Comparison of ENCODE assay signal across 29 mouse cellular contexts in genomic region chr5:130411516-130411915, GRCm38 (mm10). TPM values are rescaled to one million over a fixed set of nuclear protein-coding genes. Genes with fewer than 3 reads are reported as not detected.
DNase-seq lines count a peak whose midpoint lies in the region; ATAC-seq and TF ChIP-seq lines count a peak whose summit lies in the region.
"Had no signal": no experiment of that assay in that cellular context is flagged by ENCODE, and none has a peak within 500 bp of the region (broad histone marks: within the 10 kb centered on the region; RNA-seq: fewer than 3 reads in every experiment).

No protein-coding gene starts in this region.

- H3K27me3 ChIP-seq in forebrain, postnatal 0 days (ENCODE audit: insufficient read depth, low read length) = no peaks in the 10 kb centered on the region
- no peaks in the 10 kb centered on the region for H3K27me3 ChIP-seq in forebrain, embryonic 13.5 days
- no peaks in the 10 kb centered on the region for H3K27me3 ChIP-seq in midbrain, embryonic 10.5 days (ENCODE audit: low read depth, poor library complexity, severe bottlenecking)
- no peaks in the 10 kb centered on the region for H3K27me3 ChIP-seq in liver, postnatal 0 days (ENCODE audit: insufficient read depth, low read length)
- H3K27me3 ChIP-seq: CH12.LX; hindbrain, embryonic 12.5 days; liver, embryonic 15.5 days; stomach, embryonic 15.5 days had no signal

- H3K4me2 ChIP-seq in forebrain, postnatal 0 days (ENCODE audit: low read depth) = no peak overlapping the region
- H3K4me2 ChIP-seq in forebrain, embryonic 13.5 days = no peak overlapping the region
- no peak overlapping the region for H3K4me2 ChIP-seq in liver, postnatal 0 days (ENCODE audit: low read depth, low read length)
- H3K4me2 ChIP-seq: hindbrain, embryonic 12.5 days; liver, embryonic 15.5 days; stomach, embryonic 15.5 days had no signal

- no peaks in the 10 kb centered on the region for H3K4me1 ChIP-seq in forebrain, postnatal 0 days (ENCODE audit: insufficient read depth)
- no peaks in the 10 kb centered on the region for H3K4me1 ChIP-seq in forebrain, embryonic 13.5 days
- H3K4me1 ChIP-seq in midbrain, embryonic 10.5 days = no peaks in the 10 kb centered on the region
- no peaks in the 10 kb centered on the region for H3K4me1 ChIP-seq in liver, postnatal 0 days (ENCODE audit: insufficient read depth)
- H3K4me1 ChIP-seq: embryonic facial prominence, embryonic 10.5 days; hindbrain, embryonic 12.5 days; liver, embryonic 15.5 days; stomach, embryonic 15.5 days had no signal

- H3K36me3 ChIP-seq in forebrain, postnatal 0 days (ENCODE audit: insufficient read depth) = no peaks in the 10 kb centered on the region
- no peaks in the 10 kb centered on the region for H3K36me3 ChIP-seq in forebrain, embryonic 13.5 days (ENCODE audit: poor library complexity, severe bottlenecking)
- no peaks in the 10 kb centered on the region for H3K36me3 ChIP-seq in midbrain, embryonic 10.5 days
- H3K36me3 ChIP-seq in liver, postnatal 0 days (replicated peaks; ENCODE audit: insufficient read depth, low read length) = no peaks in the 10 kb centered on the region
- H3K36me3 ChIP-seq: embryonic facial prominence, embryonic 10.5 days; hindbrain, embryonic 12.5 days; liver, embryonic 15.5 days; stomach, embryonic 15.5 days had no signal

- 86% methylated on average over 17 of the region's 17 CpGs for WGBS in forebrain, postnatal 0 days
- 95% methylated on average over 17 of the region's 17 CpGs for WGBS in forebrain, embryonic 13.5 days
- 95% methylated on average over 17 of the region's 17 CpGs for WGBS in midbrain, embryonic 10.5 days
- WGBS in liver, postnatal 0 days (ENCODE audit: insufficient replicate concordance) = 83% methylated on average over 17 of the region's 17 CpGs

- peaks cover 6% of the 10 kb centered on the region; the same call in 1 of the 2 replicates for H3K9me3 ChIP-seq in forebrain, postnatal 0 days (ENCODE audit: low read length)
- H3K9me3 ChIP-seq in forebrain, embryonic 13.5 days (replicated peaks) = 0 out of 2 replicates have a peak, but pooled peaks cover 12% of the 10 kb centered on the region
- peaks cover 6% of the 10 kb centered on the region; the same call in 1 of the 2 replicates for H3K9me3 ChIP-seq in midbrain, embryonic 10.5 days (replicated peaks)
- H3K9me3 ChIP-seq in liver, postnatal 0 days (ENCODE audit: low read length) = peaks cover 3% of the 10 kb centered on the region; the same call in 1 of the 2 replicates
- H3K9me3 ChIP-seq: liver, embryonic 15.5 days; stomach, embryonic 15.5 days had no signal

- H3K27ac ChIP-seq in forebrain, postnatal 0 days (ENCODE audit: low read depth, low read length) = no peak overlapping the region
- no peak overlapping the region for H3K27ac ChIP-seq in forebrain, embryonic 13.5 days
- H3K27ac ChIP-seq in midbrain, embryonic 10.5 days (replicated peaks) = no peak overlapping the region
- H3K27ac ChIP-seq in liver, postnatal 0 days (ENCODE audit: low read depth) = no peak overlapping the region
- H3K27ac ChIP-seq: embryonic facial prominence, embryonic 10.5 days; heart, adult 2 months; hindbrain, embryonic 12.5 days; liver, embryonic 15.5 days; stomach, embryonic 15.5 days had no signal

- ATAC-seq in forebrain, postnatal 0 days = 0 out of 2 replicates have a peak, but pooled peaks have one; percentile 20
- no peak for ATAC-seq in forebrain, embryonic 13.5 days
- ATAC-seq in liver, postnatal 0 days = no peak
- ATAC-seq: forebrain, embryonic 14.5 days; inflammation-experienced regulatory T-cells, adult 6 months had no signal

- H3K4me3 ChIP-seq in forebrain, postnatal 0 days (ENCODE audit: low read depth, low read length) = no peak overlapping the region
- no peak overlapping the region for H3K4me3 ChIP-seq in forebrain, embryonic 13.5 days
- H3K4me3 ChIP-seq in midbrain, embryonic 10.5 days = no peak overlapping the region
- H3K4me3 ChIP-seq in liver, postnatal 0 days (ENCODE audit: low read depth, low read length) = no peak overlapping the region
- H3K4me3 ChIP-seq: embryonic facial prominence, embryonic 10.5 days; heart, adult 2 months; hindbrain, embryonic 12.5 days; liver, embryonic 15.5 days; stomach, embryonic 15.5 days had no signal

- no peak for TF ChIP-seq EP300 in liver, postnatal 0 days (IDR thresholded peaks at IDR 0.05; ENCODE audit: low read depth)

- no peak for TF ChIP-seq CTCF in forebrain, postnatal 0 days (IDR thresholded peaks at IDR 0.05; ENCODE audit: low read depth)
- no peak for TF ChIP-seq CTCF in liver, postnatal 0 days (IDR thresholded peaks at IDR 0.05; ENCODE audit: low read depth)

- H3K9ac ChIP-seq in forebrain, postnatal 0 days = no peak overlapping the region
- no peak overlapping the region for H3K9ac ChIP-seq in forebrain, embryonic 13.5 days
- no peak overlapping the region for H3K9ac ChIP-seq in liver, postnatal 0 days (replicated peaks)
- H3K9ac ChIP-seq: hindbrain, embryonic 12.5 days; liver, embryonic 15.5 days; stomach, embryonic 15.5 days had no signal

- peak; percentile 16 for DNase-seq in forebrain, postnatal 0 days
- peak; percentile 6 for DNase-seq in 3134 (ENCODE audit: extremely low read depth, insufficient read length, low spot score)
- peak; percentile 9 to 10 for DNase-seq in layer of hippocampus, postnatal 36 days
- peak; percentile 44 to 62 for DNase-seq in right cerebral cortex, adult 2 months (ENCODE audit: low spot score in 2 of 2)
- no peak for DNase-seq in midbrain, embryonic 10.5 days (ENCODE audit: low spot score)
- DNase-seq in liver, postnatal 0 days = no peak
- no peak for DNase-seq in heart, postnatal 4 days
- DNase-seq: adrenal gland, adult 8-10 months; cerebellum, adult 11 months; gastrocnemius, postnatal 10 days; heart, adult 2 months; lung, postnatal 10 days; spleen, adult 18-20 months; thymus, postnatal 25 days had no signal

RNA-seq across cellular contexts. Expression of gene A330070K13Rik, which starts 27.1 kb away (rescaled TPM):
- total RNA-seq in forebrain, postnatal 0 days (2014; rRNA removed) = not detected in 2 replicates
- polyA plus RNA-seq in forebrain, postnatal 0 days (2015; fragmentation: Nextera tagmentation; extraction: Ambion mirVana) = 0.27 TPM in 1 of 2 replicates, not detected in the other
- not detected in 2 replicates for polyA plus RNA-seq in forebrain, embryonic 13.5 days (2015; fragmentation: Nextera tagmentation; extraction: Ambion mirVana)
- 1 to 10 TPM; 1.2 to 3.0 TPM for total RNA-seq in layer of hippocampus, postnatal 36 days (2021)
- polyA plus RNA-seq in midbrain, embryonic 10.5 days (2016; fragmentation: Nextera tagmentation; extraction: Ambion mirVana) = not detected in 2 replicates
- polyA plus RNA-seq in liver, postnatal 0 days (2015; fragmentation: Nextera tagmentation; extraction: Ambion mirVana) = not detected in 2 replicates
- not detected for total RNA-seq in heart, postnatal 4 days (2021)
- total RNA-seq: adrenal gland, adult 8-10 months; CH12.LX; gastrocnemius, postnatal 10 days; heart, adult 2 months; megakaryocyte-erythroid progenitor cell, adult 5-6 weeks; midbrain, postnatal 0 days had no signal
- polyA plus RNA-seq: brain, embryonic 14.5 days; embryonic facial prominence, embryonic 10.5 days; forebrain, embryonic 14.5 days; heart, adult 2 months; heart, postnatal 0 days; hindbrain, embryonic 12.5 days; inflammation-experienced regulatory T-cells, adult 6 months; kidney, embryonic 14.5 days; large intestine, adult 2 months; liver, embryonic 15.5 days; neural tube, embryonic 11.5 days; stomach, embryonic 15.5 days had no signal

RNA-seq across cellular contexts. Expression of gene Caln1, which starts 42.3 kb away (rescaled TPM):
- 48.7 and 57.2 TPM in 2 replicates for total RNA-seq in forebrain, postnatal 0 days (2014; rRNA removed)
- polyA plus RNA-seq in forebrain, postnatal 0 days (2015; fragmentation: Nextera tagmentation; extraction: Ambion mirVana) = 32.3 and 58.7 TPM in 2 replicates
- 2.0 and 3.7 TPM in 2 replicates for polyA plus RNA-seq in forebrain, embryonic 13.5 days (2015; fragmentation: Nextera tagmentation; extraction: Ambion mirVana)
- 100 to 1,000 TPM; 135 to 142 TPM for total RNA-seq in layer of hippocampus, postnatal 36 days (2021)
- polyA plus RNA-seq in midbrain, embryonic 10.5 days (2016; fragmentation: Nextera tagmentation; extraction: Ambion mirVana) = 0.33 and 0.45 TPM in 2 replicates
- polyA plus RNA-seq in liver, postnatal 0 days (2015; fragmentation: Nextera tagmentation; extraction: Ambion mirVana) = 3.0 and 3.2 TPM in 2 replicates
- total RNA-seq in heart, postnatal 4 days (2021) = not detected
- total RNA-seq: heart, adult 2 months; megakaryocyte-erythroid progenitor cell, adult 5-6 weeks had no signal
- polyA plus RNA-seq: heart, adult 2 months; heart, postnatal 0 days; inflammation-experienced regulatory T-cells, adult 6 months; liver, embryonic 15.5 days had no signal

Comparison
In these comparisons a context has a peak if more than half of its experiments do, and no peak if none do; other contexts are left out.
1. DNase-seq: peak in forebrain, postnatal 0 days (single experiment), 3134 (single experiment), layer of hippocampus, postnatal 36 days (2 of 2) and right cerebral cortex, adult 2 months (2 of 2); none in midbrain, embryonic 10.5 days (single experiment), liver, postnatal 0 days (single experiment) and heart, postnatal 4 days (single experiment).